Mouse (Mus musculus): Measurements from ENCODE around the gene Tdrd7. TPM values are rescaled to one million over a fixed set of nuclear protein-coding genes. Genes with fewer than 3 reads are reported as not detected.

Gene Tdrd7
- polyA plus RNA-seq, 1 experiment, result 21.2 TPM

DNA sequence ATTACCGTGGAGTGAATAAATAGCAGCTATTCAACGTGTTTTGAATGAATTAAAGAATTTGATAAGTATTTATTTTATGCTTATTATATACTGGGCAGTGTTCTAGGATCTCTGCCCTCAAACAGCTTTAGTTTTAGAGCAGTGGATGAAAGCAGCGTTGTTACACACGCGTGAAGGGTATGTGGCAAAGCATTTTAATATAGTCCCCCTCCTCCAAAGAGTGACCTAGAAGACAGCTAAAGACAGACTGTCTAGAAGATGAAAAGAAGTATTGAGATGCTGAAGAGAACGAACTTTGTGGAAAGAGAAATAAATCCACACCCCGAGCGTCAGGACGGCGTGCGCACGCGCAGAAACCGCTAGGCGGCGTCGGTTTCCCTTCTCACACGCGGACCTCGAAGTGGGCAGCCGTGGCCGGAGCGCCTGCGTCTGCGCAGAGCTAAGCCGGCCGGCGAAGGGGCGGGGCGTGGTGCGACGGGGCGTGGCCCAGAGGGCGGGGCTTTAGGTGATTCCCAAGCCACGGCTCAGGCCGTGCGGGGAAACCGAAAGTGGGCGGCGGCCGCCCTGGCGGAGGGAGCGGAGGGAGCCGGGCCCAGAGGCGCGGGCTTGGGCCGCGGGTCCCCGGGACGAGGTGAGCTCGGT lies 6.8 kb downstream of the Tdrd7 start:
- DNase-seq (ENCODE audit: low read depth, low spot score), result no peak
- WGBS, result under 1% methylated on average over 51 of the region's 51 CpGs

DNA sequence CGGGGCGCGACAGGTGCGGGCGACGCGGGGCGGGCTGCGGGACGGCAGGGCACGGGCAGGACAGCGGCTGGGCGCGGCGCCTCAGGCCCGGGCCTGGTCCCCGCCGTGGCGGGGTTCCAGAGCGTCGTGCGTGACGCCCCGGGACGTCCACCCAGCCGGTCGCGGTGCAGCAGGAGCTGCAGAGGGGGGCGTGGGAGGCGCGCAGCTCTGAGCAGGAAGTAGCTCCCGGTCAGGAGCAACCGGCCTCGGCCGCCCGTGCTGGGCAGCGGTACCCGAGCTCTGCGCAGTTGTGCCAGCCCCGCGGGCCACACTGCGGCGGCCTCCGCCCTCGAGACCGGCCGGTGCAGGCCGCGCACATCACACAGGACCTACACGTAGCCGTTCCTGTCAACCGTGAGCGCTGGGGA lies 7.3 kb downstream of the Tdrd7 start:
- WGBS, result under 1% methylated on average over 47 of the region's 53 CpGs
- DNase-seq (ENCODE audit: low read depth, low spot score), result no peak

DNA sequence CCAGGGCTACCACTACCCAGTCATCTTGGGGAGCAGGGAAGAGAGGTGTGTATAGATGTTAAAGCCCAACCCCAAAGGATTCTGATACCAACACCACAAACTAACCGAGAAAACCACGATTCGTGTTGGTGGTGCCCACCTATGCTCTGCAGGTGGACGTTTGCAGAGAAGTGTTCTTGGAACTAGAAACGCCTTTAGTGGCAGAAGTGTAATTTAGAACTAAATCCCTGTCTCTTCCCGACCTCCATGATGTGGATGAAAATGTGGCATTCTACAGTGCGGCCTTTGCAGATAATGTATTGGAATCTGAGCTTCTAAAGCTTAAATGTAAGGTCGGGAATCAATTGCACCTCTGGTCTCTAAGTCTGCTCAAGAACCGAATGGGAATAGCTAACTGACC lies 7.8 kb downstream of the Tdrd7 start:
- 34% methylated on average over 9 of the region's 9 CpGs for WGBS
- no peak for DNase-seq (ENCODE audit: low read depth, low spot score)

DNA sequence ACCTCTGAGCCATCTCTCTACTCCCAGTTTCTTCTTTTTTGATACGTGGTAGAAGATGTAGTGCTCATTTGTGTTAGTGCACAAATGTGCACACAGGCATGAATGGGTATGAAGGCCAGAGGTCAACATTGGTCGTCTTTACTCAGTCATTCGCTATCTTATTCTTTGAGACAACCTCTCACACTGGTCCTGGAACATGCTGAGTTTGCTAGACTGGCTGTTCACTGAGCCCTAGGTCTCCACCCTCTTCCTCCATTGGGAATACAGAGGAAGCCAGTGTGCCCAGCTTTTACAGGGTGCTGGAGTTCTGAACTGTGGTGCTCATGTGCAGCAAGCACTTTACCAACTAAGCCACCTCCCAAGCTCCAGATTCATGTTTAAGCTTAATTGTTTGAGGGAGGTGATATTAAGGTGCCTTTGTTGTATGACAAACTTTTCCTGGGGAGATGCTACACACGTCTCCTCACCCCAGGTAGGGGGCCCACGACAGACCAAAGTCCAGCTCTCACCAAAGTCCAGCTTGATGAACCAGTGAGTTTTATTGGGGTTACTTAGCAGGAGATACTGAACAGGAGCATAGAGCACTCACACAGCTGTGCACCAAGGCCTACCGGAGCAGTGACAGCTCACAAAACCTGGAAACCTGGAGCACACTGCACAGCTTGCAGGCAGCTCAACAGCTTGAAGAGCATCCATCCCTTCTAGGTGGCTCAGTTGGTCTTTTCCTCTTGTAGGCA lies 12.0 kb downstream of the Tdrd7 start:
- DNase-seq (ENCODE audit: low read depth, low spot score), result no peak
- WGBS, result 60% methylated on average over 6 of the region's 6 CpGs

DNA sequence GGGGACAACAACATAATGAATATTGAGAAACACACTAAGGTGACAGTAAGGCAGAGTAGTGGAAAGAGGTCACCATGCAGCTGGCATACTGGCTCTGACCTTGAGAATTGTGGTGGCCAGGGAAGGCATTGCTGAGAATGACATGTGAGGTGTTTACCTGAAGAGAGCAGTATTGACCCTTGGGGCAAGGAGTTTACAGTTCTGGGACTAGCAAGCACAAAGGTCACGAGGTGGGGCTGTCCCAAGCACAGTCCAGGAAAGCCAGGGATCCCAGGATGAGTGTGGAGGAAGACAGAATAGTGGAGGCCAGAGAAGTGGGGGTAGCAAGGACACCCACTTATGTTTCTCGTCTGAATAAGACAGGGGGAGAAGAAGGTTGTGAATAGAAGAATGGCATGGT lies 14.8 kb downstream of the Tdrd7 start:
- no peak for DNase-seq (ENCODE audit: low read depth, low spot score)
- 42% methylated on average over 2 of the region's 2 CpGs for WGBS

DNA sequence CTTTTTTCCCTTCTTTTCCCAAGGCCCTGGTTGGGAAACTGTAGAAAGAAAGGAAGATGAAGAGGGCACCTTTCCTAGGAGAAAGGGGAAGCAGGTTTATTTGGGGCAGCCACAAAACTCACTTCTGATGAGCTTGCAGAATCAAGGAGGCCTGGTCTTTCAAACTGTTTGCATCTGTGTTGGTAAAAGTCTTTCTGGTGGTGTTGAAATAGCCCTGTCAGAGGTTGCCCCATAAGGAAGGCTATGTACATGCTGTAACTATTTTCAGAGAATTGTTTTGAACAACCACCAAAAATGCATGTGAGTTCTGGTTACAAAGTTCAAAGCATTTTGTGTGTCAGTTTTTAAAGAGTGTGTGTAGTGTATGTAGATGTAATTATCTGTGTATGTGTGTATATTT lies 15.9 kb downstream of the Tdrd7 start:
- DNase-seq (ENCODE audit: low read depth, low spot score), result no peak

DNA sequence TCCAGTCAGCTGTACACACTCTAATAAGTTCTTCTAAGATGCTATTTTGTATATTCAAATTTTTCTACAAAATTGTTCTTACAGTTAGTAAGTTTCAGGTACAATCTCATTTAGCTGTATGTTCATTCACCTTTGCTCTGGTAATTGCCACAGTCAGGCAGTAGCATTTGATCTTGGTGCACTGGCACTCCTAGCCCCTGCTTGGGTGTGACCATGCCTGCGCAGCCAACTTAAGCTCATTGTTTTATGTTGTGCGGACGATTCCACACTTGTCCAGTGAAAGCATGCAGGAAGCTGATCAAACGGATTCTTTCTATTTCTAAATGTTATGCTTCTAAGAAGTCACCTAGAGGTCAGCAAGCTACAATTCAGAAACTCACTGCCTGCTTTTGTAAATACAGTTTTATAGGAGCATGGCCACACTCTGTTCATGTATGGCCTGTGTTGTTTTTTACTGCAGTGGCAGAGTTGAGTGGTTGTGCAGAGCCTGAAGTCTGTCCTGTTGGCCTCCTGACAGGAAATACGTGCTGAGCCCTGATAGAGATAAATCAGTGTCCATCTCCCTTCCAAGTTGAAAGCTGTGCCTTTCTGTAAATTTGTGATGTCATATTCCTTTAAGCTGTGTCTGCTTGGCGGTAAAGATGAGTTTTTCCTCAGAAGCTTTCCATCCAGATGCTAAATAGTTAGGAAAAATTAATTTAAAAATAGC lies 25.4 kb downstream of the Tdrd7 start:
- WGBS, result 35% methylated on average over 6 of the region's 6 CpGs
- DNase-seq (ENCODE audit: low read depth, low spot score), result no peak

DNA sequence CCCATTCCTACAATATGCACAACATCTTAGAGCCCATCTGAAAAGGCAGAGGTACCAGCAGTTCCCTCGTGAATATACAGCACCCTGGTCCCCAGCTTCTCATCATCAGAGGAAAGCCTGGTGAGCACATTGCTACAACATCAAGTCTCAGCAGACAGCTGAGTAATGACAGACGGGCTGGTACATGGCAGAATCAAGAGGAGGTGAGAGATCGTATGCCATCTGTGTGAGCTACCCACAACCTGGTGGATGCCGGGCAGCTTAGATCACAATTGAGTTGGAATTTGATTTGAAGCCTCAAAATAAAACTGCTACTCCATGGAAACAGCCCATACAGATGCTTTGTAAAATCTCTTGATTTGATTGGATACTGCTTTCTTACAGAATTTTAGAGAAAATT lies 33.4 kb downstream of the Tdrd7 start:
- 94% methylated on average over 4 of the region's 4 CpGs for WGBS
- no peak for DNase-seq (ENCODE audit: low read depth, low spot score)

DNA sequence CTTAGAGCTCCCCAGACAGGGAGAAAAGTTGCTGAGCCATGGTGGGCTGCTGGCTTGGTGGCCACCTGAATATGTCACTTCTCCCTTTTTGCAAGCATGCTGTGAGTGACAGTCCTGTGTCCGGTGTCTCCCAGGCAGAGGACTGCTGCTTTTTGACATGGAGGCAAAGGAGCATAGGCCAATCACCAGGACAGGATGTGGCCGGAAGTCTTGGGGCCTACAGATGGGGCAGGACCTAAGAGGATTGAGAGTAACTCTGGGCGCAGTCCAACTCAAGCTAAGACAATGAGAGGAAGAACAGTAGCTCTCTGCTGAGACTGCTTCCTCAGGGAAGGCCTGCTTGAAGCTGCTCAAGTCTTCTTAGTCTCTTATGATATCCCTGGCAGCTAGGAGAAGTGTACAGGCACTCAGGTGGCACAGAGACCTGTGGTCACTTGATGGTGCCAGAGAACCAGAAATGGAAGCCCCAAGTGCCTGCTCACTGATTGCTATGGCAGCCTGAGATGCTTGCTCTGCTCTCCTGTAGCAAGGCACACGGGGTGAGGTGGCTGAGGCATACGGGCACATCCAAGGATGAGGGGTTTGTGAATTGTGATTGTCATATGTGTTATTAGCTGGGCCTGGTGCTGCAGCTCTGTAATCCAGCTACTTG lies 43.1 kb downstream of the Tdrd7 start:
- DNase-seq (ENCODE audit: low read depth, low spot score), result no peak
- 84% methylated on average over 5 of the region's 5 CpGs for WGBS

DNA sequence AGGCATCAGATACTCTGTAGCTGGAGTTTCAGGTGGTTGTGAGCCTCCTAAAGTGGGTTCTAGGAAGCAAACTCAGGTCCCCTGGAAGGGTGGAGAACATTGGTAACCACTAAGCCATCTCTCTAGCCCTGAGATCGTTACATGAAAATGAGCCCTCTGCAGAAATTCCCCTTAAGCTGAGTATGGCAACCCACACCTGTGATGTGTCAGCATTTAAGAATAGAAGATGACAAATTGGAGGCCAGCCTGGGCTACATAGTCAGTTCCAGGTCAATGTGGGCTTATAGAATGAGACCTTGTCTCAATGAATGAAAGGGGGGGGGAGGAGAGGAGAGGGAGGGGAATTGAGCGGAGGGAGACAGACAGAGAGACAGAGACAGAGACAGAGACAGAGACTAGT lies 46.6 kb downstream of the Tdrd7 start:
- 93% methylated on average over 2 of the region's 2 CpGs for WGBS
- no peak for DNase-seq (ENCODE audit: low read depth, low spot score)

DNA sequence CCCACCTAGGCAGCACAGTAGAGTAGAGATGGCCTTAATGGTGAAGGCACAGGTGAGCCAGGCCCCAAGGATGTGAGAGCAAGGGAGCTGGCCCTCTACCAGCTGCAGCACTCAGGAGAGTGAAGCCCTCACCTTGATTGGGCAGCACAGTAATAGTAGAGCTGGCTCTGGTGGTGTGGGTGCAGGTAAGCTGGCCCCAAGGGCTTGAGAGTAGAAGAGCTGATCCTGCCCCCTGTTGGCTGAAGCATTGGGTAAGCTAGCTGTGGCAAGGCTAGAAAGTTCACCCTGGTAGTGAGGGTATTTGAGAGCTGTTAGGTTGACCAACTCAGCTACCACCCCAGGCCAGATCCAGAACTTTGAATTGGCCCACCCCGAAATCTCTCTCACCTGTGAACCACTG lies 50.5 kb downstream of the Tdrd7 start:
- 90% methylated on average over 1 of the region's 1 CpGs for WGBS
- no peak for DNase-seq (ENCODE audit: low read depth, low spot score)

DNA sequence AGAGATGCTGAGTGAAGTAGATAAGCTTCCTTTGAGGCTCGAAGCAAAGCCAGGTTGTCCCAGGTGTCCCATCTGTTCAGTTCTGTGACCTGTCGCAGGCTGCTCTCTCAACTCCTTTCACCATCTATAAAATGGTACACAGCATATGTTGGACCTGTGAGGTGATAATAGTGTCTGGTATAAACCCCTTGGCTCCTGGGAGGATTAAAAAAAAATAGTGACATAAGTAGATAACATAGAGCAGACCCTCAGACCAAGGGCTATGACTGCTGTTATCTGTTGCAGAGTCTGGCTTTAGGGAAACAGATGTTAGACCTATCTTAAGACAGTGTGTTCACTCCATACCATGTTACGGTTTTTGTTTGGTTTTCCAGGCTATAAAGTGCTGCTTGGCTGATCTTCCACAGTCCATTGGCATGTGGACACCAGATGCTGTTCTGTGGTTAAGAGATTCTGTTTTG lies 57.9 kb downstream of the Tdrd7 start:
- 58% methylated on average over 3 of the region's 3 CpGs for WGBS
- DNase-seq (ENCODE audit: low read depth, low spot score), result no peak

DNA sequence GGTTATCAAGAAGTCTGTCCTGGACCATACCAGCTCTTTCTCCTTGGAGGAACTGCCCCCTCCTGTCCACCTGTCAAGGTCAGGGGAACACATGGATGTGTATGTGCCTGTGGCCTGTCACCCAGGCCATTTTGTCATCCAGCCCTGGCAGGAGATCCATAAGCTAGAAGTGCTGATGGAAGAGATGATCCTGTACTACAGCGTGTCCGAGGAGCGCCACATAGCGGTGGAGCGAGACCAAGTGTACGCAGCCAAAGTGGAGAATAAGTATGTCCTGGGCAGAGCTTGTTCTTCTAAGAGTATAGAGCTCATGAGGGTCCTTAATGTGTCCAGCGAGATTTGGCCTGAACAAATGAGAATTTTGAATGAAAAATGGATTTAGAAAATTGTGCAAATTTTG lies 60.8 kb downstream of the Tdrd7 start:
- DNase-seq (ENCODE audit: low read depth, low spot score), result no peak
- 66% methylated on average over 7 of the region's 7 CpGs for WGBS

DNA sequence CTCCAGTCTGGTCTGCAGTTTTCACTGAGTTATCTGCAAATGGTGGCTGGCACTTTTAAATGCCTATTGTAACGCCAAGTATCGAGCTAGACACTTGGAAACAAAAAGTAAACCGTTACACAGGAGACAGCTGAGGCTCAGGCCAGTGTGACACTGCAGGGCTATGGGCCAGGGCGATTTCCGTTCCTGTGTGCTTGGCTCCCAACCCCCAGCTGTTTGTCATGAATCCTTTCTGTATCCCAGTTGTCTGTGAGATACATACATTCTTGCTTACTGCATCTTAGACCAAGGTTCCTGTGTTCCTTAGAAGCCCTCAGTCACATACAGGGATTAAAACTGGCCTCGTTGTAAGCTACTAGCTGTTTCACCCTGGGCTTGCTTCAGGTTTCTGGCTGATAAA lies 63.1 kb downstream of the Tdrd7 start:
- DNase-seq (ENCODE audit: low read depth, low spot score), result no peak
- WGBS, result 72% methylated on average over 6 of the region's 6 CpGs

DNA sequence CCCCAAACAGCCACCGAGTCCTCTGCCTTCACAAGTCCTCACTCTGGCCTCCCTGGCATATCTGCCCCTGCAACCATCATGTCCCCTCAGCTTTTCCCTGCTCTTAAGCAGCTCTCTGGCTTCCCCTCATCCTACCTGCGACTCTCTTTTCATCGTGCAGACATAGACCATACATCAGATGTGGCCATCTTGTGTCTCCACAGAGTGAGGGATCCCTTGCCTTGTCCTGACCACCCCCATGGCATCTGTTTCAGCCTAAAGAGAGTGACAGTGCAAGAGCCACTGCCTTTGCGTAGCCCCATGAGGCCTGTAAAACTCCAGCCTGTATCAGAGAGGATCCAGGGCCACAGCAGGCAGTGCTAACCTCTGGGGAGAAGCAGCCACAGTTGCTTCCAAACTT lies 63.6 kb downstream of the Tdrd7 start:
- no peak for DNase-seq (ENCODE audit: low read depth, low spot score)
- 85% methylated on average over 4 of the region's 4 CpGs for WGBS

DNA sequence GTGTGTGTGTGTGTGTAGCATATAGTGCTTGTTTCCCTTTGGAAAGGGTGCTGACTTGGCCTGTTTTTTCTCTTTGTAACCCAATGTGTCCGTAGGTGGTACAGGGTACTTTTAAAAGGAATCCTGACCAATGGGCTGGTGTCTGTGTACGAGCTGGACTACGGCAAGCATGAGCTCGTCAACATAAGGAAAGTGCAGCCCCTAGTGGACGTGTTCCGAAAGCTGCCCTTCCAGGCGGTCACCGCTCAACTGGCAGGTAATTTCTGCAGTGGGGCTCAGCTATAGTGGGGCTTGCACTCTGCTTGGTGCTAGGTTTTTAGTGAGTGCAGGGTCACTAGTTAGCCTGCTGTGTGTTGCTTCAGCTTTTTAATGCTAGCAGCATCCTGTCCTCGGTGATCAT lies 64.4 kb downstream of the Tdrd7 start:
- WGBS, result 59% methylated on average over 9 of the region's 9 CpGs
- DNase-seq (ENCODE audit: low read depth, low spot score), result no peak

DNA sequence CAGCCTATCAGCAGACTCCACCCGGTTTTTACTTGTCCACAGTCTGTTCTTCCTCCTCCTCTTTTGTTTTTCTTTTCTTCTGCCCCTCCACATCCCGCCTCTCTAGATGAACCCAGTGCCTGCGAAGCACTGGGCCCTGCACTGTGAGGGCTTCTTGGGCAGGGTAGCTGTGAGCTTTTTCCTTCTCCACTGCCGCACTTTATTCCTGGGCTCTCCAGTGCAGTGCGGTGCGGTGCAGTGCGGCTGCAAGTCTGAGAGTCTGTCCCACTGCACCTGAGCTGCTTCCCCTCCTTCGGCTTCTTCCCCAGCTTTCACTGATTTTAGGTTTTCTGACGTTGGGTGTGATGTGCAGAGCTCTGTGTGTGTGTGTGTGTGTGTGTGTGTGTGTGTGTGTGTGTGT lies 67.3 kb downstream of the Tdrd7 start:
- 79% methylated on average over 9 of the region's 9 CpGs for WGBS
- no peak for DNase-seq (ENCODE audit: low read depth, low spot score)

DNA sequence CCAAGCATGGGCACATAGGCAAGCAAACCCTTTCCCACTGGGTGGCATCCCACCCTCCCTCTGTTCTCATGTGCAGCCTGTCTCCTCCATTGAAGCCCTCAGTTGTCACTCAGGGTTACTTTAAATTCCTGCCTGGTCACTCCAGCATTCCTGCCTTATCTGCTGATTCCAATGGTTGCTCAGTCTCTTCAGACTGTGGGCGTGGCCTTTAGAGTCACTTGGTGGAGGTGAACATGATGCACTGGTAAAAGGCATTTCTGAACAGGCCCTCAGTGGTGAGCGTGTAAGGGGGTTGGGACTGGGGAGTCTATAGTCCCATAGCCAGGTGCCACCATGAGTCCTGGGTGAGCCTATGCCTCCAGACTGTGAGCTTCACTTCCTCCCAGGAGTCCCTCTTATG lies 68.1 kb downstream of the Tdrd7 start:
- WGBS, result 76% methylated on average over 2 of the region's 2 CpGs
- no peak for DNase-seq (ENCODE audit: low read depth, low spot score)

DNA sequence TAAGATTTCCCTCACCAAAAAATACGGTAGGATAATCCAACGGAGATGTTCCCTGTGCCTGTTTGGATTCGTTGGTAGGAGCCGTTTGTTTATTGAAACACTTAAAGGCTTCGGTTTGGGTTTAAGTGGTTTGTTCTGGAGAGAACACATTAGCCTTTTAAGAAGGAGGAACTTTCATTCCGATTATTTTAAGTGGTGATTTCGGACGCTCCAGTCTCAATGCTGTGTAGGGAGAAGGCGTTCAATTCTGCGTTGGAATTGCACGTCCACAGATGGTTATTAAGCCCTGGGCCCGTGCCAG lies 73.4 kb downstream of the Tdrd7 start:
- no peak for DNase-seq (ENCODE audit: low read depth, low spot score)
- 3% methylated on average over 12 of the region's 12 CpGs for WGBS

DNA sequence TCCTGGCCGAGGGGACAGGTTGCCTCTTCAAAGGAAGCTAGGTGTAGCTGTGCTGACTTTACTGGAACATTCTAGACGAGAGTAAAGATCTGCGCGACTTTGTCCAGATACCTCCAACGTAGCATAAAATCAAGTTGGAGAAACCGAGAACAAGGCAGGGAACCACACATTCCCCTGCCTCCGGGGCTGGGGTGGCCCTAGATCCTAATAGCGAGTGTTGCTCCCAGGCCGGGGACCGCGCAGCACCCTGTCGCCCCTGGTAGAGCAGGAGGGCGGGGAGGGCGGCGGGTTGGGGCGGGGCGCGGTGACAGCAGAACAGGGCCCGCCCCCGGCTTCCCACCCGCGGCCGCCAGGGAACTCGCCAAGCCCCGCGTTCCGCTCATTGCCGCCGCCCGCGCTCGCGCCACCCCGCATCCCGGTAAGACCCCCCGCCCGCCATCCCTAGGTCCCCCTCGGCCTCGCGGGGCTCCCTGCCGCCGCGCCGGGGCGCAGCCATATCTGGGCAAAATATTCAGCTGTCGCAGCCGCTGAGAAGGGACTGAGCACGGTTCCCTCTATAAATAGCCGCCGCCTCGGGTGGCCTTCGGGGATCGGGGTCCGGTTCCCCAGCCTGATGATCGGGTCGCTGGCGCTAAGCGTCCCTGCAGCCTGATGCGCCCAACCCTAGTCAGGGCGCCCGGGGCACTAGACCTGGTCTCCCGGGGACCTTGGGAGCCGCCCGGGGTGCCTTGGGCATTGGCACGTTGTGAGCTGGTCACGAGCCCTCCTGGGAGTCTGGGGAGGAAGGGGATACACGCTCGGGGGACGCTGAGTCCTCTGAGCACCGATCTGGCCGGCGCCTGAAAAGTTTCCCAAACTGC lies 74.0 kb downstream of the Tdrd7 start, which contains the start of gene Tmod1:
Gene Tmod1, plus strand, starts transcription at position 44 of the 860 bp plus-strand sequence.
- DNase-seq (ENCODE audit: low read depth, low spot score), result peak; percentile 7
- WGBS, result 1% methylated on average over 72 of the region's 72 CpGs

Data from large intestine, adult 2 months (tissue).